Mouse (Mus musculus) thymus, postnatal 0 days (tissue): ENCODE data around the gene Nhlrc2. TPM values are rescaled to one million over a fixed set of nuclear protein-coding genes. Genes with fewer than 3 reads are reported as not detected.

Experiments used
- DNase-seq: peaks from one replicate; pipeline ENCODE4 v3.0.0-alpha.2; 2015; ENCODE audit warnings: low spot score
- polyA plus RNA-seq: library from polyadenylated mRNA; unstranded; fragments of >200 nt; fragmentation: Nextera tagmentation; extraction: Ambion mirVana; gene quantifications from 2 replicates; pipeline ENCODE4 v1.2.1, GENCODE M21; 2015

Gene Nhlrc2
- polyA plus RNA-seq, 1 experiment from 2014 or later, result 13.2 TPM

DNA sequence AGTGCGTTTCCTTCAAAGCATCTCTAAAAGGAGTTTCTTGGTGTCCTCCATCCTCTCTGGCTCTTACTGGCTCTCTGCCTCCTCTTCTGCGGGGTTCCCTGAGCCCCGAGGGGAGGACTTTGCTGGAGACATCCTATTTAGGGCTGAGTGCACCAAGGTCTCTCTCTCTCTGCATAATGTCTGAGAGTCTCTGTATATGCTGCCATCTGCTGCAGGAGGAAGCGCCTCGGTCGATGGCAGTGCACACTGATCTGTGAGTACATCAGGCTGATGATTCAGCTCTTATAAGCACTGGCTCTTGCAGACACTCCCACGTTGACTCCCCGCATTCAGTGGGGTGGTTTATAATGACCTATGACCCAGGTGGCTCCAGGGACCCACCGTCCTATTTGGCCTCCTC, 70.8 kb downstream of the Nhlrc2 start:
- DNase-seq, result no peak

DNA sequence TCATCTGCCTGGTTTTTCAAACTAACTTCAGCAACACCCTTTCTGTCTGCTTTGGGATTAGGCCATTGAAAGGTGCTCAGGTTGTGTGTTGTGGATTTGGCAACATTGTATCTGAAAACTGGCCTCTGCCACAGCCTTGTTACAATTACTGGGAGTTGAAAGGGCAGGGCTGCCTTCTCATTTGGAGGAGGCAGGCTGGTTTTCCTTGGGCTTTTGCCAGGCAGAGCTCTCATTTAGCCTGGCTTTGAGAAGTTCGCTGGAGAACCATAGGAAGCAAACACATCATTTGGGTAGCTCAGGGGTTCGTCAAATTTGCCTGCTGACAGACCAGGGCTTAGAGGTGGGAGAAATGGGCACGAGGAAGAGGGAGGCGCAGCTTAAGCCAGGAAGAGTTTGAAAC, 71.5 kb downstream of the Nhlrc2 start:
- no peak for DNase-seq

DNA sequence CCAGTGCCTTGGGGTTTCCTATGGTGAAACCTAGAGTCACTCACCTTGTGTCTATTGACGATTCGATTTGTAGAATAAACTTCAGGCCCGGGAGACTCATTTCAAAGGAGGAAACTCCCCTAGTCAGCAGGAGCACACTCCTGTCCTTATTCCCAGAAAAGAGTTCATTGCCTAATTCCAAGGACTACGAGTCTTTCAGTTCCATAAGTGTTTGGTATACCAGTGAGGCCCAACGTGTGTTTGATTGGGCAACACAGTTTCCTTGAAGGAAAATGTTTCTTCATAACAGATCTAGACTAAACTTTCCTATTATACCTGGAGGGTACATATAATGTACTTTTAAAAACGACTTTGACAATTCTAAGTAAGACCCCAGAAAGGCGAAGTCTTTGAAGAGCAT, 73.8 kb downstream of the Nhlrc2 start:
- DNase-seq, result no peak

DNA sequence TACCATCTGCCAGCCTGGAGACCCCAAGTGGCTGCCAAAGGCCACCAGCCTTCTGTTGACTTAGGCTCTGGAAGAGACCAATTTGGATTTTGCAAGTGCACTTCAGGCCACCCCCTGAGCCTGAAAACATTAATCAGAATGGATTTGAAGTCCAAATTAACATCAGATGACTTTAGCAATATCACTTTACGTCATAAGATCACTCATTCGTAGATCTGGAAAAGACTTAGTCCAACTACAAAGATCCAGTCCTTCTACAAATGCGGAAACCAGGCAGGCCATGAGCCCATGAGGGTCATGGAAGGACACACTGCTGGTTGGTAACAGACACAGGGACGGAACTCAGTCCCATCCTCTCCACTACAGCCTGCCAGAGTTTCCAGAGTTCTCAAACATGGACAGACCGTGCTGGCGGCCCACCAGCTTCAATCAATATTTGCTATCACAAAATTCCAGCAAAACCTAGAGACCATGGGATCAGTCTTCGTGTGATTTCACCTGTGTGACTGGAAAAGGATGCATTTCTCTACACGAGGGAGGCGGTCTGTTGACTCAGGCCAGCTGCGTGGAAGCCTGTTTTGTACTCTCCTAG, 79.9 kb downstream of the Nhlrc2 start:
- no peak for DNase-seq

DNA sequence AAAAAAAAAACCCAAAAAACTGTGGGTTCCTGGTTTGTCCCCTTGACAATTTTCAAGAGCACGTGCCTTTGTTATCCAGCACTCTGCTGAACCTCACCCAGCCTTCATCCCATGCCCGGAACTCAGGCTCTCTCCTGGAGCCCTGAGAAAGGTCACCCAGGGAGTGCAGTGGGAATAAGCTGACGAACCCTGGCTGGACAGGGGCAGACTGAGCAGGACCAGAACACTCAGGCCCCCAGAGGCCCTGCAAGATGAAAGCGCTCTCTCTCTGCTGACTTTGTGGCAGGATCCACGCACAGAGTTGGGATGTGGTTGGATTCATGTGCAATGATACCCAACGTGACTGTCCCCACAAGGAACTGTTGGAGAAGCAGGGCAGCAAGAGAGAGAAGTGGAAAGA, 81.6 kb downstream of the Nhlrc2 start:
- DNase-seq, result no peak

DNA sequence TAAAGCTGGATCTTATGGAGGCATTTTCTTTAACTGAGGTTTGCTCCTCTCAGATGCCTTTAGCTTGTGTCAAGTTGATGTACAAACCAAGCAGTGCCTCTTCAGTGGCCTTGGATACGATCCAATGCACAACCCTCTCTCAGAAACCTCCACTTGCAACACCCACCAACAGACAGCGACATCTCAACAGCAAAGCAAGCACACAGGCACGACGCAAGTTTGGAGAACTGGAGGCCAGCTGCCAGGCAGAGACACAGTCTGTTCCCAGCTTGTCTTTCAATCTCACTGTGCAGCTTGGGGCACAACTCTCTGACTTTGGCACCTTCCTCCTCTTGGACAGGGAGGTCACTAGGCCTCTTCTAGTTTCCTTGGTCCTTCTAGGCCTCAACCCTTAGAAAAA, 83.0 kb downstream of the Nhlrc2 start:
- no peak for DNase-seq

DNA sequence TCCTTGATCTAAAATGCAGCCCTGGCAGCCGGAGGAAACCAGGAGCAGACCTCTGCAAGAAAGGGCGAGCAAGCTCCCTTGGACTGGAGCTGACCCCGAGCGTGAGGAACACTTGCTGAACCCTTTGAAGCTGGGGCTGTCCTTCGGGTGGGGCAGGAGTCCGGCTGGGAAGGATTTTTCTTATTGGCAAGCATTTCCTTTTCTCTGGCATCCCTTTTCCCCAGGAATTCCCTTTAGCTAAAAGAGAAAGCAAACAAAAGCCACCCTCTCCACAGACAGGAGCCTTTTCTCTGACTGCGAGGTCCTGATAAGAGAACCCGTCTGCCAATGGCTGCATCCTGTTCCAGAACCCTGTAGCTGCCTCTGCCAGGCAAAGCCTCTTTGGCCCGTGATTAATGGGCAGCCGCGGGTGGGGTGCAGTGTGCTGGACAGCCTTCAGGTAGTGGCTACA, 83.4 kb downstream of the Nhlrc2 start:
- DNase-seq, result no peak

DNA sequence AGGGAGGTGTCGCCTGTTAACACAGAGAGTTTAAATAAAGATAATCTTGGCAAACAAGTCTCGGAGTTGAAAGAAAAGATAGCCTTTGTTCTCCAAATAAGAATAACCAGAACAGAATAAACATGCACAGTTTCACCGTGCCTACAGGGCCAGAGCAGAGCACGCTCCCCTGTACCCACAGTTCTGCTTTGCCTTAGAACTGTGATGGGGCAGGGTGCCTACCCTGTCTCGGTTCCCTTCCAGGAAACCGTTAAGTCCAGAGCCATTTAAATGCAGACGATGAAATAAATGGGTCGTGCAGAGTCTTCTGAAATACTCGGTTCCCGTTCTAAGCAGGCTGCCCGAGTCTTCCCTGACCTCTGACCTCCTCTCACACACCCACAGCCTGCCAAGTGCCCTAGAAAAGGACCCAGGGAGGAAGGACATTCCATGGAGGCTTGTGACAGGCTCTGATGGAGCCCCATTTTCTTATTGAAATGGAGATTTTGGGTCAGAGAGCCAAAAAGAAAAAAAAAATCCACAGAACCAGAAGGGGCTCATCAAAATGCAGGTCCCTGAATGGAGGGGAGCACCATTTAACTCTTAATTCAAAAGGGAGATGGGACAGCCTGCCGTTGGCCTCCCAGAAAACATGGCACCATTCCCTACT, 89.1 kb downstream of the Nhlrc2 start:
- no peak for DNase-seq

DNA sequence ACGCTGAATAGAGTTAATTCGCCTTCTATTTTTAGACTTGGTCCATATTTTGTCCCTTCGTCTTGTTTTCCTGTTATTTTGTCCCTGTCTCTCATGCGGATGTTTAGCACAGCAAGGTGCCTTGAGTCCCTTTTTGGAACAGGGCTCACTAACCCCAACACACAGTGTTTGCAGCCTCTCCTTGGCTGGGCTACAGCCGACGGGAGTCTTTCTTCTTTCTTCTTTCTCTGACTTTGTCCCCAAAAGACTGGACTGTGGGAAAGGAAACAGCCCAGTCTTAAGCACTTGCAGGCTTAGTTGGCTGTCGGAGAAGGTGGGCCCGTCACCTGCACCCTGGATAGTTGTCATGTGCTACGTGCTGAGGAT, 89.6 kb downstream of the Nhlrc2 start:
- DNase-seq, result no peak

DNA sequence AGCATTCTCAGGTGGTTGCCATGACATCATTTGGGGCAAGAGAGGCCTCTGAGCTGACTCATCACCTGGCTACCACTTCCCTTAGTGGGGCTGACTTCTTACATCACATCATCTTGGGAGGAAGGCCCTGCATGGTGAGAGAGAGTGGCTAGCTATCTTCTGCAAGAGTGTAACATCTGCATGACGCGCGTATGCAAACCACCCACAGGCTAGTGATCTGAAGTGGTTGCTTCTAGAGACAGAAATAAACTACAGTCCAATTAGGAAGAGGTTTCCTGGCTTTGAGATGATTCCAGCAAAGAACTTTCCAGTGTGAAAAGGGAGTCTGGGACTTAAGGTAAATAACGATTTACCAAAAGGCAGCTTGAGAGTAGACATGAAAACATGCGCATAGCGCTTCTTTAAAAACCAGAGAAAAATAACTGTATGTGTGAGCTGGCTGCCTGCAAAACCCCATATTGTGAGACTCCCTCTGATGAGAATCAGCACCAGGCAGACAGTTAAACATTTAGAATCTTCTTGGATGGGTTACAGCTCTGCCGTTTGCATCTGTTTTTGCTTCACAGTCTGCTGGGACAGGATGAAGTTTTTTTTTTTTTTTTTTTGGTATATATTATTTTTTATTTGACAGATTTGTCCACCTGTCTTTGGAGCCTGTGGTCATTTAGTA, 99.5 kb downstream of the Nhlrc2 start:
- DNase-seq, result no peak

DNA sequence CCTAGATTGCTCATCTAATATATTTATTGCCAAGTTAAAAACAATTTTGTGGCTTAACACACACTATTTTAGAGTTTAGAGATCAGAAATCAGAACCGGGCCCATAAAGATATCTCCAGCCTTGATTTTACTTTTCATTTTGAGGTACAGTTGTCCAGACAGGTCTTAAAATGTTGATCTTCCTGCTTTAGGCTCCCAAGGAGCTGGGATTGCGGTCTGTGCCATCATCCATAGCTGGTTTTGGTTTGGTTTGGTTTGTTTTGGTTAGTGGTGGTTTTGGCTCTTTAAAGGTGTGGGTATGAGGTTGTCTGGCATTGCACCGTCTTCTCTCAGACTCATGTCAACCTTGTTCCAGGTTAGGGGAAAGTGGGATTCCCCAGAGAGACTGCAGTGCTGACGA, 103.2 kb downstream of the Nhlrc2 start:
- no peak for DNase-seq

DNA sequence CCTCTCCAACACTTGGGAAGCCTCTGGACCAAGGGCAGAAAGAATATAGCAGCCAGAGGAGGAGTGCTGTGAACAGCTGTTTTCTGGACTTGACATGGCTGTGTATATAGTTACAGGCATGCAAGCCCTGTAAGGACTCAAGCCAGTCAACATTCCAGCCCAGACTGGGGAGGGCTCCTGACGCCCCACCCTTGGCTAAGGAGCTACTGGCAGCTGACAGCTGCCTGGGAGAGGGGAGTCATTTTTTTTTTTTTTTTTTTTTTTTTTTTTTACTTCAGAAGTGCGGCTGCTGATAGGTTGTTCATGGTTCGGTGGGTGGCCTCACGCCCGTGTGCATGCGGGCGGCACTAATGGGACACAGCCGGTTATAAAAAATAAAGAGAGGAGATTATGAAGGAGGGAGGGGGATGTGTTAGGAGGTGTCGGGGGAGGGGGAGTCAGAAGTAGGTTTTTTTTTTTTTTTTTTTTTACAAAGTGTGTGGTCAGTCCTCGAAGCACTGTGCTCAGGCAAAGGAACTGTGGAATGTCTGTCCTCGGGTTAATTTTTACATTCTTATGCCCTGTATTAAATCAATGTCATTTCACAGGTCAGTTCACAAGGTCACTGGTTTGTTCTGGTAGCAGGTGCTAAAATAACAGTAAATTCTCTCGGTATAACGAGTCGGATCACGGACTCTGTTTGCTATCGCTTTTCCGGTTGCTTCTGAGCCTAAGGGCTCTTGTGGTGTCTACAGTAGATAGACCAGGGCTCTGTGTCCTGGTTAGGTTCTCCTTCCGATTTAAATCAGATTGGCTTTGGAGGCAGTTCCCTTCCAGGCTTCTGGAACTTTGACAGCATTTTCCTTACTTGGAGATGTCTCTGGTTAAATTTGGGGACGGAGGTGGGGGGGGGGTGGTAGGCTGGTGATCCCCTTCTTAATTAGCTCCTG, 104.2 kb downstream of the Nhlrc2 start:
- DNase-seq, result no peak

Other genes with a start within 250 kb of the Nhlrc2 start
- gene Nrap, start 158.2 kb upstream of the Nhlrc2 start, polyA plus RNA-seq, result 0.15 and 0.22 TPM in 2 replicates
- gene Casp7, start 151.1 kb upstream of the Nhlrc2 start, polyA plus RNA-seq, result 35.1 and 36.5 TPM in 2 replicates
- 0.52 and 0.58 TPM in 2 replicates for gene Plekhs1, start 86.6 kb upstream of the Nhlrc2 start, polyA plus RNA-seq
- gene Dclre1a, start within 50 bp of the Nhlrc2 start, polyA plus RNA-seq, result 8.0 and 8.3 TPM in 2 replicates
- 0.68 and 1.1 TPM in 2 replicates for gene Adrb1, start 173.9 kb downstream of the Nhlrc2 start, polyA plus RNA-seq